ENCODE assay signal across 31 mouse cellular contexts in genomic region chr3:72868141-72868540, GRCm38 (mm10).
"Had no signal": no experiment of that assay in that cellular context is flagged by ENCODE, and none has a peak within 500 bp of the region (broad histone marks: within the 10 kb centered on the region; RNA-seq: fewer than 3 reads in every experiment).

No protein-coding gene starts in this region.

- H3K9ac ChIP-seq: heart, embryonic 12.5 days; heart, embryonic 13.5 days; heart, embryonic 15.5 days; hindbrain, embryonic 12.5 days; hindbrain, embryonic 13.5 days; hindbrain, embryonic 14.5 days; hindbrain, embryonic 15.5 days; intestine, embryonic 15.5 days; kidney, embryonic 15.5 days had no signal

- H3K4me3 ChIP-seq: heart, embryonic 10.5 days; heart, embryonic 12.5 days; heart, embryonic 13.5 days; heart, embryonic 15.5 days; hindbrain, embryonic 10.5 days; hindbrain, embryonic 12.5 days; hindbrain, embryonic 13.5 days; hindbrain, embryonic 15.5 days; intestine, embryonic 15.5 days; kidney, embryonic 15.5 days; layer of hippocampus, adult 2 months; left cerebral cortex, adult 2 months had no signal

- H3K27ac ChIP-seq: heart, embryonic 10.5 days; heart, embryonic 13.5 days; heart, embryonic 15.5 days; hindbrain, embryonic 10.5 days; hindbrain, embryonic 12.5 days; hindbrain, embryonic 13.5 days; hindbrain, embryonic 14.5 days; hindbrain, embryonic 15.5 days; hindbrain, postnatal 0 days; intestine, embryonic 15.5 days; kidney, embryonic 15.5 days; kidney, postnatal 0 days; layer of hippocampus, adult 2 months; left cerebral cortex, adult 2 months had no signal

- DNase-seq: heart, postnatal 10 days; heart, postnatal 14 days; heart, postnatal 36 days; heart, postnatal 4 days; kidney, adult 11 months; kidney, adult 18-20 months; kidney, adult 2 months; kidney, adult 8-10 months; kidney, adult 9 months; kidney, postnatal 10 days; kidney, postnatal 14 days; kidney, postnatal 25 days; kidney, postnatal 36 days; kidney, postnatal 4 days; layer of hippocampus, adult 9-11 months; layer of hippocampus, postnatal 36 days had no signal

- H3K36me3 ChIP-seq: heart, embryonic 10.5 days; heart, embryonic 12.5 days; heart, embryonic 13.5 days; heart, embryonic 15.5 days; hindbrain, embryonic 10.5 days; hindbrain, embryonic 12.5 days; hindbrain, embryonic 13.5 days; hindbrain, embryonic 15.5 days; intestine, embryonic 15.5 days; kidney, embryonic 15.5 days had no signal

- H3K9me3 ChIP-seq: heart, embryonic 10.5 days; heart, embryonic 13.5 days; heart, embryonic 15.5 days; hindbrain, embryonic 10.5 days; hindbrain, embryonic 12.5 days; hindbrain, embryonic 13.5 days; hindbrain, embryonic 15.5 days; intestine, embryonic 15.5 days; kidney, embryonic 15.5 days had no signal

- H3K4me1 ChIP-seq: heart, embryonic 10.5 days; heart, embryonic 12.5 days; heart, embryonic 13.5 days; heart, embryonic 15.5 days; hindbrain, embryonic 10.5 days; hindbrain, embryonic 12.5 days; hindbrain, embryonic 13.5 days; hindbrain, embryonic 15.5 days; intestine, embryonic 15.5 days; kidney, embryonic 15.5 days had no signal
